Mouse (Mus musculus): Measurements from ENCODE around the gene Slc35c1. TPM values are rescaled to one million over a fixed set of nuclear protein-coding genes. Genes with fewer than 3 reads are reported as not detected.
A peak's percentile ranks its signal among the peaks of the same experiment; 100 is the strongest.

The Slc35c1 gene
- 10.1 and 11.6 TPM in 2 replicates for polyA plus RNA-seq (2016; fragmentation: Nextera tagmentation; extraction: Ambion mirVana)

DNA sequence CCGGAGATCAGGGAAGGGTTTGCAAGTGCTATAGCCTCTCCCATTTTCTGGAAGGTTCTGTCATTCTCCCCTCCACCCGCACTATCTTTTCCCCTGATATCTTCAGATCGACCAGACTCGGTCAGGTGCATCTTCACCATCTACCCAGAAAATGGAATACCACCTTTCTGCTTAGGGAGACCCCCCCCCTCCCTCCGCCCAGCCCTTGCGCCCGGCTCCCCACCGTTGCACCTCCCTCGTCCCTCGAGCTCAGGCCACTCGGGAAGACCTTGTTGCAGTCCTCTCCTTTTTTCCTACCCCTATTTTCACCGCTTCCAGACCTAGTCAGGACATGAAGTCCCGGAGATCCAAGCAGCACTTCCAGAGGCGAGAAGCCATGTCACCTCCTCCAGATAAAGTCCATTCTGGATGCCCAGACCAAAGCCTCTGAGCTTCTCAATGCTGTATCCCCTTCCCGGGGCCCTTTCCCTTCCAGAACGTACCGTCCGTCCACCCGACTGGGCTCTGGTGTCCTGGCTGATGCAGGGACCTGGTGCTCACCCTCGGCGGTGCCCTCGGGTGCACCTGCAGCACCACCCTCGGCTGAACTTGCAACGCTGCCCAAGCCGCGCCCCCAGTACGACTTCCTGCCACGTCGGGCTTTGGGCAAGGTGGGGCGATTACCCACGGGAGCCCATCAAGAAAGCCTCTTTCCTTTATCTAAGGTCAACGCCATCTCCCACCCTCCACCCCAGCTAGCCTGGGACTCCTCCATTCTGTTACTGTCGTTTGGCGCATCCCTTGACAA is at the start of gene Slc35c1:
Gene Slc35c1, minus strand, starts transcription at position 618 of the 787 bp plus-strand sequence.
- peaks cover 12% of the 10 kb centered on the region for H3K27me3 ChIP-seq (replicated peaks)
- 2% methylated on average over 34 of the region's 34 CpGs for WGBS

DNA sequence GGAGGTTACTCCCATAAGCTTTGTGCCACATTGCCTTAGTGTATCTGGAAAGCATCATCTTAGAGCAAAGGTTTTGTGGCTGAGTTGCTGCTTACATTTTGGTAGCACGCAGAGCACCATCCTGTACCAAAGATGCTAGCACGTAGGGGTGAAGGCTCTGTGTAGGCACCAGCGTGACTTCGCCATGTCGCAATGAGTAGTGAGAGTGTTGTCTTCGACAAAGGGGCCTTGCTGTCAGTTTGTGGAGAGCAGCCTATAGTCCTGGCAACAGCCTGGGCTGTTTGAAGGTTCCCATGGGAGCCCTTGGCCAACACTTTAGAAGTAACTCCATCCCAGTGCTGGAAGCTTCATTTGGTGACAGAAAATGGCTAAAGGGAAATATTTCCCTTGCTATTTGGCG is 45.0 kb upstream of the Slc35c1 start:
- Histone ChIP-seq H3K36me3 (no peaks in the 10 kb centered on the region), H3K9me3 (no peaks in the 10 kb centered on the region), H3K27me3 (replicated peaks) (no peaks in the 10 kb centered on the region), H3K9ac (no peak overlapping the region), H3K4me1 (no peaks in the 10 kb centered on the region), H3K4me3 (no peak overlapping the region), H3K27ac (no peak overlapping the region), H3K4me2 (replicated peaks) (no peak overlapping the region)
- 90% methylated on average over 7 of the region's 7 CpGs for WGBS
- ATAC-seq (ENCODE audit: low FRiP score, low read depth), result no peak

More for the DNA sequence above, at the start of gene Slc35c1:
- peak within 1 kb of the TSS; percentile 79 for H3K4me2 ChIP-seq (replicated peaks)
- no peak within 1 kb of the TSS for H3K27ac ChIP-seq
- peaks cover 25% of the 10 kb centered on the region for H3K4me1 ChIP-seq
- no peaks in the 10 kb centered on the region for H3K36me3 ChIP-seq
- H3K9ac ChIP-seq, result peak within 1 kb of the TSS; percentile 72
- H3K9me3 ChIP-seq, result no peaks in the 10 kb centered on the region
- ATAC-seq (ENCODE audit: low FRiP score, low read depth), result peak; percentile 38
- H3K4me3 ChIP-seq, result peak within 1 kb of the TSS; percentile 74

DNA sequence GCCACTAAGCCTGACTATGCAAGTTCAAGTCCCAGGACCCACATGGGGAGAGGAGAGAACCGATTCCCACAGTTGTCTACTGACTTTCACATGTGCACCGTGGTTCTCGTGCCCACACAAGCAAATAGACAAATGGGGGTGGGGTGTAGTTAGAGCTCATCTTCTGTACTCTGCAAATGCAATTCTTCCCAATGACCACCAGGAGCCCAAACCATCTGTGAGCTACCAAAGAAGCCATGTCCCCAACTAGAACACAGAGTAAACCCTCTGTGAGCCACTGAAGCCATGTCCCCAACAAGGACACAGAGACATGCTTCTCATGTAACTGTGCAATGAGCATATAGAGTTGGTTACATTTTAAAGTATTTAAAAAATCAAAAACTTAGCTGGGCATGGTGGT is 43.1 kb upstream of the Slc35c1 start:
- whole genome bisulfite sequencing, result 86% methylated on average over 3 of the region's 3 CpGs
- Histone ChIP-seq H3K27ac (no peak overlapping the region), H3K4me3 (no peak overlapping the region), H3K27me3 (replicated peaks) (no peaks in the 10 kb centered on the region), H3K9me3 (no peaks in the 10 kb centered on the region), H3K36me3 (no peaks in the 10 kb centered on the region), H3K4me1 (peaks cover 10% of the 10 kb centered on the region), H3K4me2 (replicated peaks) (no peak overlapping the region), H3K9ac (no peak overlapping the region)
- no peak for ATAC-seq (ENCODE audit: low FRiP score, low read depth)

DNA sequence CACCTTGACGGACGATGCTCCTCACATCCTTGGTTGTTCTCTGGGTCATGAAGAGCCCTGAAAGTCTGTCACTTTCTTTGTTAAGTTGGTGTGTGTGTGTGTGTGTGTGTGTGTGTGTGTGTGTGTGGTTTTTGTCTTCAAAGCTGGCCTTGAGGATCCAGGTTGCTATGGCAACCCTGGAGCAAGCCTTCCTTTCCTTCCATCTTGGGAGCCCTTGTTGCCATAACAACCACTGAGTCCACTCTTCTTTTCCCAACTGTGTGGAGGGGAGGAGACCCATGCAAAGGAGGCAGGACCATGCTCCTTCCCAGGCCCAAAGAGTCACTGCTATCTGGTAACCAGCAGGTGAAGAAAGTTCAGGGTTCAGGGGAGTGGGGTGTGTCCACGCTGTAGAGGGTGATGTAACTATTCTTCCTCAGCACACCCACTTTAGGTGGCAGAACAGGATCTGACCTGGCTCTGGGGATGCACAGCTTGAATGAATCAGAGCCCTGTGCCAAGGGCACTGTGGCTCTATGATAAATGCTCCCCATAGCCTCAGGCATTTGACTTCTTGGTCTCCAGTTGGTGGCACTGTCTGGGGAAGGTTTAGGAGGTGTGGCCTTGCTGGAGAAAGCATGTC is 39.5 kb upstream of the Slc35c1 start:
- H3K4me1 ChIP-seq, result peaks cover 10% of the 10 kb centered on the region
- H3K4me3 ChIP-seq, result no peak overlapping the region
- no peak overlapping the region for H3K9ac ChIP-seq
- H3K27me3 ChIP-seq (replicated peaks), result peaks cover 10% of the 10 kb centered on the region; the same call in 1 of the 2 replicates
- no peak overlapping the region for H3K27ac ChIP-seq
- H3K36me3 ChIP-seq, result no peaks in the 10 kb centered on the region
- H3K4me2 ChIP-seq (replicated peaks), result no peak overlapping the region
- 37% methylated on average over 3 of the region's 3 CpGs for WGBS
- no peaks in the 10 kb centered on the region for H3K9me3 ChIP-seq
- peak; percentile 82 for ATAC-seq (ENCODE audit: low FRiP score, low read depth)

DNA sequence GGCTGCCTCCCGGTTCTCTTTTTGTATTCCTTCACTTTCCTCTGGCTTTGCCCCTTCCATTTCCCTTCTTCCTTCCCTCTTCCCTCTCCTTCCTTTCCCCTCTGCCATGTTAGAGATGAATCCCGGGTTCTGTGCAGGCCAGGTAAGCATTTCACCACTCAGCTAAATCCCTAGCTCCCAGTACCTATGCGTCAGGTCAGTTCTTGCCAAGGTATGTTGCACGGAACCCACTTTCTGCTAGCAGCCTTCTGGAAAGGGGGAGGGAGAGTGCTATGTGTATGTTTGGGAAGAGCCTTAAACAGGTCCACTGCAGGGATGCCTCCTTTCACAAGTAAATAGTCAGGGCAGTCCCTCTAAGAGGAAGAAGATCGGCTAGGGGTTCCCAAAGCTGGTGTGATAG is 36.8 kb upstream of the Slc35c1 start:
- Histone ChIP-seq H3K4me1 (peaks cover 13% of the 10 kb centered on the region), H3K9ac (no peak overlapping the region), H3K4me3 (no peak overlapping the region), H3K4me2 (replicated peaks) (no peak overlapping the region), H3K9me3 (no peaks in the 10 kb centered on the region), H3K27ac (no peak overlapping the region), H3K27me3 (replicated peaks) (peaks cover 10% of the 10 kb centered on the region; the same call in 1 of the 2 replicates), H3K36me3 (no peaks in the 10 kb centered on the region)
- ATAC-seq (ENCODE audit: low FRiP score, low read depth), result no peak
- WGBS, result 72% methylated on average over 5 of the region's 5 CpGs

DNA sequence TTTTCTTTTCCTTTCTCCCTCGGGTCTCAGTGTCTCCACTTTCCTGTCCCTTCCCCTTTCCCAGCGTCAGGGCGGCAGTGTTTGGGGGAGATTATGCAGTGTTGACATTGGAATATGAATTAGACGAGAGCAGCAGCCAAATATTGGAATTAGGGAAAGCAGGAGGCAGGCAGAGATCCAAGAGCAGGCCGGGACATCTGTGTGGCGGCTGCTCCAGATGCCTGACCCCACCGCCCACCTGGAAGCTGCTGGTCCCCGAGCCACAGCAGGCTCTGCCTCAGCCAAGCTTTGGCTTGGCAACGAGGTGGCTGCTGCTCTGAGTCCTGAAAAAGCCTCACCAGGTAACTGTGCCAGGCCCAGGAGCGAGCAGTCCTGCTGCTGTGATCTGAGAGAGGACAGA is 36.3 kb upstream of the Slc35c1 start:
- H3K36me3 ChIP-seq, result no peaks in the 10 kb centered on the region
- no peak overlapping the region for H3K27ac ChIP-seq
- 53% methylated on average over 10 of the region's 10 CpGs for WGBS
- no peaks in the 10 kb centered on the region for H3K9me3 ChIP-seq
- no peak for ATAC-seq (ENCODE audit: low FRiP score, low read depth)
- H3K4me3 ChIP-seq, result no peak overlapping the region
- H3K4me2 ChIP-seq (replicated peaks), result no peak overlapping the region
- no peak overlapping the region for H3K9ac ChIP-seq
- peaks cover 10% of the 10 kb centered on the region; the same call in 1 of the 2 replicates for H3K27me3 ChIP-seq (replicated peaks)
- H3K4me1 ChIP-seq, result peaks cover 13% of the 10 kb centered on the region

DNA sequence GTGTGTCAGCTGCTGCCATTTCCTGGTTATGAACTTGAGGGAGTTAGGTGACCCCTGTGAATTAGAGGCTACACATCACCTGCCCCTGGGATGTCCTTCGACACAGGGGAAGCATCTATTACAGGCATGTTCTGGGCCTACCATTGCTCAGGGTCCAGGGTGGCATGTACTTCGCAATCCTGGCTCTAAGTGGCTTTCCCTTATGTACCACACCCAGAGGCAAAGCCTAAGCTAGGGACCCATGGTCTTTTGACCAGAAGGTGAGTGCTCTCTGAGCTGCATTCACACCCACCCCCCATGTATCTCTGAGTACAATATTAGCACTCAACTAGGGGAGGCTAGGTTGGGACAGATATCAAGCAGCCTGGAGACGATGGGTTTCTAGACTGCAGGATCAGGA is 34.6 kb upstream of the Slc35c1 start:
- 90% methylated on average over 3 of the region's 3 CpGs for WGBS
- H3K9ac ChIP-seq, result no peak overlapping the region
- H3K9me3 ChIP-seq, result no peaks in the 10 kb centered on the region
- no peak overlapping the region for H3K4me2 ChIP-seq (replicated peaks)
- H3K36me3 ChIP-seq, result no peaks in the 10 kb centered on the region
- H3K27ac ChIP-seq, result no peak overlapping the region
- H3K4me3 ChIP-seq, result no peak overlapping the region
- ATAC-seq (ENCODE audit: low FRiP score, low read depth), result no peak
- peaks cover 10% of the 10 kb centered on the region; the same call in 1 of the 2 replicates for H3K27me3 ChIP-seq (replicated peaks)
- H3K4me1 ChIP-seq, result peaks cover 10% of the 10 kb centered on the region

DNA sequence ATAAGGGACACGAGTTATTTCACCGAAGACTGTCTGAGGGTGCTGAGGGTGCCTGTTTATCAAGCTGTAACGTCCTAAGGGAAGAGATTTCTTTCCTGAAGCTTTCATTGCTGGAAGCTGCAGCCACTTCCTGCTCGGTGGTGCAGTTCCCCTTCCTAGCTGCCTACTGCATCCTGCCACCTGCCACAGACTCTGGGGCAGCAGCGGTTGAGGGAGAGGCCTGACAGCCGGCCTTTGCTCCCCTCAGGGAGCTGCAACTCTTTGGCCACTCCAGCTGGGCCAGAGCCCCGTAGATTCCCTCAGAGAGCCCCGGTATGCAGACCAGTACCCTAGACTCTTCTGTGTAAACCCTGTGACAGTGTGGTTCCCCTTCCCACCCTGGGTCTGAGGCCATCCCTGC is 34.1 kb upstream of the Slc35c1 start:
- Histone ChIP-seq H3K4me2 (replicated peaks) (no peak overlapping the region), H3K4me1 (peaks cover 5% of the 10 kb centered on the region; the same call in 1 of the 2 replicates), H3K9me3 (no peaks in the 10 kb centered on the region), H3K4me3 (no peak overlapping the region), H3K27me3 (replicated peaks) (peaks cover 10% of the 10 kb centered on the region; the same call in 1 of the 2 replicates), H3K9ac (no peak overlapping the region), H3K36me3 (no peaks in the 10 kb centered on the region), H3K27ac (no peak overlapping the region)
- 59% methylated on average over 8 of the region's 8 CpGs for WGBS
- no peak for ATAC-seq (ENCODE audit: low FRiP score, low read depth)

DNA sequence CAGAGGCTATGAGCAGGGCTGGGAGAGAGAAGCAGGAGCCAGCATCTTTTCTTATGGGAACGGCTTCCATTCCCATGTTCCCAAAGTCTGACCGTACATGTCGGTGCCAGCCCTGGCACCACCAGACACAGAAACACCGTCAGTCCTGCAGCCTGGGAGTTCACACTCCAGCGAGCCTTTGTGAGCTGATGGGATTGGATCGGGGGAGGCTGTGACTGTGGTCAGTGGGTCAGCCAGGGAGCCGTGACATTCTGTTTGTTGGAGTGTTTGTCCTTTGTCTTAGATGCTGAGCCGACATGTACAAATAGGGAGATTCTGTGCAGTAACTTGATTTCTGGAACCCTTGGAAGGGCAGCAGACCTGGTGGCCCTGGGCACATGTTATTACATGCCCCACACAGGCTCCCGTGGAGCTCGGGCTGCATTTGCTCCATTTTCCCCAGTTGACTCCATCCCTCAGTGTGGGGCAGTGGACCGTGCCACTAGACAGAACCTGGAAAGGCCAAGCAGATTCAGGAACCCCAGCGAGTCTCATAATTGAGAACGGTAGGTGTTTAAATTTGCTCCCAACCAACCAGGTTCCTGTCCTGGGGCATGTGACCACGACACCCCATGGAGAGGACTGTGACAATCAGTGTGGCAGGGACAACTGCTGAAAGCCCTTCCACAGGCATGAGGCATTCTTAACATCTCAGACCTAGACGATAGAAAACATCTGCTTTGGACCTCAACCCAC is 33.5 kb upstream of the Slc35c1 start:
- Histone ChIP-seq H3K36me3 (no peaks in the 10 kb centered on the region), H3K4me2 (replicated peaks) (no peak overlapping the region), H3K9ac (no peak overlapping the region), H3K4me1 (0 out of 2 replicates have a peak, but pooled peaks cover 3% of the 10 kb centered on the region), H3K4me3 (no peak overlapping the region), H3K9me3 (no peaks in the 10 kb centered on the region), H3K27me3 (replicated peaks) (peaks cover 10% of the 10 kb centered on the region; the same call in 1 of the 2 replicates), H3K27ac (no peak overlapping the region)
- no peak; the same call in 1 of the 2 replicates for ATAC-seq (ENCODE audit: low FRiP score, low read depth)
- WGBS, result 67% methylated on average over 15 of the region's 15 CpGs

DNA sequence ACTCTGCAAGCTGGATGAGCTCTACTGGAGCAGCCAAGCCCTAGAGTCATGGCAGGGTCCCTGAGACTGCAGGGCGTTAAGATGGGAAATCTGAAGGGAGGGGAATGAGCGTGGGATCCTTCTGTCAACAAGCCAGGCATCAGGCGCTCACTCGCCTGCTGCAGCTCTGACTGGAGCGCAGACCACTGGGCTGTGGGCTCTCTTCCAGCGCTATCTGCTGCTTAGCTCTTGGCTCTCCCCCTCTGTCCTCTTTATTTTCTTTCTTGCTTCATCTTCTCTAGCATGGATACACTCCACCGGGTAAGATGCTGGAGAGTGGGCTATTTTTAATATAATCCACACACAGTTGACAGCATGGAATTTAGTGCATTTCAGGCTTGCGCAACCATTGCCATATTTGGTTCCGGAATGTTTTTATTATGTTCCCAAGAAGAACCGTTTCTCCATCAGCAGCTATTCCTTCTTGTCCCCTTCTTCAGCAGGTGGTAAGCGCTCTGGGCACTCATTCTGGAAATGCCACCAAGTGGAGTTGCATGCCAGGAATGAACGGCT is 31.7 kb upstream of the Slc35c1 start:
- H3K27me3 ChIP-seq (replicated peaks), result peaks cover 2% of the 10 kb centered on the region; the same call in 1 of the 2 replicates
- 0 out of 2 replicates have a peak, but pooled peaks cover 3% of the 10 kb centered on the region for H3K4me1 ChIP-seq
- H3K36me3 ChIP-seq, result no peaks in the 10 kb centered on the region
- H3K4me3 ChIP-seq, result no peak overlapping the region
- H3K9ac ChIP-seq, result no peak overlapping the region
- no peak overlapping the region for H3K4me2 ChIP-seq (replicated peaks)
- ATAC-seq (ENCODE audit: low FRiP score, low read depth), result no peak
- no peak overlapping the region for H3K27ac ChIP-seq
- WGBS, result 73% methylated on average over 12 of the region's 12 CpGs
- H3K9me3 ChIP-seq, result no peaks in the 10 kb centered on the region

DNA sequence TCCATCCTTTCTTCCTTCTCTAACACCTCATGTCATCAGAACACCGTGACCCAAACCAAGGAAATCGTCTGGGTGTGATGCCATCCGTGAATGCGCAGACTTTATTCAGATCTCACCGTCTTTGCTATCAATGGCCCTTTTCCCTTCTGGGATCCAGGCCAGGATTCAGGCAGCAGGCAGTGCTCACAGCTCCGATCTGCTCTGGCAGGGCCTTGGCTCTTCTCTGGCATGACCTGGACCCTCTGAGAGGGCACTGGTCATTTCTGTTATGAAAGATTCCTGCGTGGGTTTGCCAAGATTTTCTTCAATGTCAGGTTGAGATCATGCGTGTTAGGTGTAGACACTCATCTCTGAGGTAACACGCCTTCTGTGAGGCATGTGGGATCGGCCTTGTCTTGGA is 30.2 kb upstream of the Slc35c1 start:
- Histone ChIP-seq H3K4me3 (no peak overlapping the region), H3K27ac (no peak overlapping the region), H3K4me1 (0 out of 2 replicates have a peak, but pooled peaks cover 10% of the 10 kb centered on the region), H3K9ac (no peak overlapping the region), H3K36me3 (no peaks in the 10 kb centered on the region), H3K9me3 (no peaks in the 10 kb centered on the region), H3K27me3 (replicated peaks) (no peaks in the 10 kb centered on the region), H3K4me2 (replicated peaks) (no peak overlapping the region)
- no peak for ATAC-seq (ENCODE audit: low FRiP score, low read depth)
- 91% methylated on average over 10 of the region's 10 CpGs for WGBS

DNA sequence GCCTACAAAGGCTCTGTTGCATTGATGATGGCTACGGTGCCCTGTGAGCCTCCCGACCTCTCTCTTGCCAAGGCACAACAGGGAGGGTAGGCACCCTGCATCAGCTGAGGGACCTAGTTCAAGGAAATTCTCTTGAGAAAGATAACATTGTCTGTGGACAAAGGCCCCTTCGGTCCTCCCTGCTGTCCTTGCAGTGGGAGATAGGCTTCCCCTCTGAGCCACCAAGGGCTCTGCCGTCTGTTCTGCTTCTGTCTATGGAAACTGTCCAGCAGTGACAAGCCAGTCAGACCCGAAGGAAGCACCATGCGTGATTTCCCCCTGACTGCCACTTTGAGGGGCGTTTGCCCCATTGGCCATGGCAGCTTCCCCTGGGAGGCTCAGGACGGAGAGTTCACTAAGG is 27.5 kb upstream of the Slc35c1 start:
- Histone ChIP-seq H3K9ac (no peak overlapping the region), H3K36me3 (no peaks in the 10 kb centered on the region), H3K9me3 (no peaks in the 10 kb centered on the region), H3K27ac (no peak overlapping the region), H3K27me3 (replicated peaks) (peaks cover 21% of the 10 kb centered on the region), H3K4me2 (replicated peaks) (no peak overlapping the region), H3K4me1 (0 out of 2 replicates have a peak, but pooled peaks cover 8% of the 10 kb centered on the region), H3K4me3 (no peak overlapping the region)
- ATAC-seq (ENCODE audit: low FRiP score, low read depth), result no peak
- 85% methylated on average over 8 of the region's 8 CpGs for WGBS

Measured in neural tube, embryonic 12.5 days (tissue).